Mouse (Mus musculus) spleen, adult 2 months (tissue): ENCODE data around the gene Slc22a7.

Experiments used
- CTCF ChIP-seq: fragments of 200-500 bp; IDR thresholded peaks from 2 replicates; pipeline ENCODE4 v1.5.1; 2011; ENCODE audit warnings: mild to moderate bottlenecking, inconsistent platforms; ENCODE audit not compliant: insufficient read depth, insufficient read length, insufficient replicate concordance; ENCODE audit errors: extremely low read depth
- POLR2A ChIP-seq: fragments of 200-500 bp; IDR thresholded peaks from 2 replicates; pipeline ENCODE4 v1.6.1; 2011; ENCODE audit warnings: low read depth, low read length, inconsistent platforms

DNA sequence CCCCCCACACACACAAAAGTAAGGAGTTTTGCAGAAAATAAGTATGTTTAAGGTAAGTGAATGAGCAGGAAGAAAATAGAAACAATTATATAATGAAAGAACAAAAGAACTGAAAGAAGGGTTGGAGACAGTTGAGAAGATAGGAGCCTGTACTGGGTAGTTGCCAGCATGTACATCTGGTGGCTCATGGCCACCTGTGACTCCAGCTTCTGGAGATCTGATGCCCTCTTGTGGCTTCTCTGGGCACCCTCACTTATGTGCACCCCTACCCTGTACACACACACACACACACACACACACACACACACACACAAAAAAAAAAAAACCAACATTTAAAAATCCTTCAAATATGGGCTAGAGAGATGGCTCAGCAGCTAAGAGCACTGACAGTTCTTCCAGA is 18.5 kb downstream of the Slc22a7 start:
- TF ChIP-seq CTCF (no peak), POLR2A (no peak)
